Mouse (Mus musculus) adrenal gland (tissue): Measurements from ENCODE around the gene Dnase2b.

ENCODE experiments used
- intact Hi-C: fragments of 180-260 bp; cut with DNase I; formaldehyde crosslinking; loops from one replicate; pipeline ENCODE4 v1.15.1; 2025
- long read RNA-seq, 2 experiments: library from polyadenylated mRNA; unstranded; transcript quantifications; one replicate each; pipeline ENCODE4 v2.0.0; 2020; ENCODE audit warnings: borderline replicate concordance in 1 of 2; ENCODE audit not compliant: insufficient replicate concordance in 1 of 2

Gene Dnase2b
- long read RNA-seq, experiment 1: 0 reads
- long read RNA-seq, experiment 2: 0 reads

DNA sequence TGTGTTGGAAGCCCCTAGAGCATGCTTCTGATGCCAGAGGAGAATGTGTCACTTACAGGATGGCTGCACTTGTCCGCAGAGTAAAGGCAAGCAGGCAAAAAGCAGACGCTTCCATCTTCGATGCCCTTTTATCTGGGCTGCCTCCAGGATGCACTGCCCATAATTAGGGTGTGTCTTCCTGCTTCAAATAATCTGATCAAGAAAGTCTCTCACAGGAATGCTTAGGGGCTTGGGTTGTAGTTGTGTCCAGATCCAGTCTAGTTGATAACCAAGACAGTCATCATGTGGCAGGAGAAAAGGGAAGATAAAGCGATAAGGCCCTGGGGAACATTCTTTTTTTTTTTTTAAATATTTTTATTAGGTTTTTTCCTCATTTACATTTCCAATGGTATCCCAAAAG lies at the start of gene Dnase2b:
Gene Dnase2b, minus strand, starts transcription at position 101 of the 400 bp plus-strand sequence.
- intact Hi-C loops: no loop called here

- intact Hi-C loops: no loop called here
Observed at GRCm38 (mm10) chr3:146661907-146662306, 46.5 kb upstream of the Dnase2b start.

DNA sequence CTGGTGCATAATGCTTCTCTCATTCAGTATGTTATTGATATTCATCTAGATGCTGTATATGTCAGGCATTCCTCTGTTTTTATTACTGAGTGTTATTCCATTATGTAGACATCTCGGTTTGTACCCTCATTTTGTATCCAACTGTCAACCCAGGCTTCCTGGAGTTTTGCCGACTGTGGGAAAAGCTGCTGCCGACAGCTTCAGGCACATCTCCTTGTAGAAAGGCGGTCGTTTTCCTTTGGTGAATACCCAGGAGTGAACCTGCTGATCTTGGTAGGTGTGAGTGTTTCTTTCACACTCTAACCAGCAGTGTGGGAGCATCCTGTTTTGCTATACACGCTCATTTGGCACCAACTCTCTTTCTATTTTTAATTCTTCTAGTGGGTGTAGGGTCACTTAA lies 45.6 kb upstream of the Dnase2b start:
- intact Hi-C loops: no loop called here

GRCm38 (mm10) chr3:146659321-146659720 lies 43.9 kb upstream of the Dnase2b start:
- intact Hi-C loops: loop anchor here (5.0 kb wide), 1 partner anchor 212 kb away; the partner anchor contains the start of gene Ctbs

DNA sequence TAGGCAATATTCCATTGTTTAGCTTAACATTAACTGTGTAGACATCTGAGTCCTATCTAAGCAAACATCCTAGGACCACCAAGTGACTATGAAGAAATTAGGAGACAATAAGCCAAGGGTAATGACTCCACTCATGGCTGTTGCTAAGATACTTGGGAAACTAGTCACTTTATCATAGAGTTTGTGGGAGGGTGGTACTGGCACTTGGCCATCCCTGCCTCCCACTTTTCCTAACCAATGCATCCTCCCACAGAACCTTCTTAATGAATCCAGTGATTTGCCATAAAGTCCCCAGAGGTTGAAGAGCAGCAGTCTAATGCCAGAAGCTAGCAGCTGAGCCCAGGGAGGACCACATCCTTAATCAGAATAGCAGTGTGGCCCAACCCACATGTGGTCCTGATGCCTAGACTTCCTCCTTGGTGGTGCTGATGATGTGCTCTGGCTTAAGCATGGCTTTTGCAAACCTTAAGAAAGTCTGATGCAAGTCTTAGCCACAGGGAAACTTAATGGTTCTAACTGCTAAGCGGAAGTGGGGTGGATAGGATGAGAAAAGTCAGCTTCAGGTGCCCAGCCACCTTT lies 42.8 kb upstream of the Dnase2b start:
- intact Hi-C loops: loop anchor here (5.0 kb wide), 1 partner anchor 211 kb away; the partner anchor contains the start of gene Ctbs

DNA sequence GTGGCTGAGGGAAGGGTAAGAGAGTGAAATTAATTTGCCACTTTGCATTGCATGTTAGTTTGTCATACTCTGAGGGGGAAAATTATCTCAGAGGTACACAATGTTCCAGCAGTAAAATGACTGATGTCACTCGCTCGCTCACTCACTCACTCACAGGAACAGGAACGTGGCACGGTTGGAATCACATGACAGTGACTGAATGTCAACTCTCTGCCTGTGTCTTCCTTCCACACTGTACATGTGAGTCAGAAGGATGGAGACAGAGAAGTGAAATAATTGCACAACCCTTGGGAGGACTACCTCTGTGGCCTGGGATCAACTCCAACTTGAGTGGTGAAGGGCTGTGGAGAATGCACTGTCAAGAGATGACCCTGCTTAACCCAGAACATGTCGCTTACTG lies 42.0 kb upstream of the Dnase2b start:
- intact Hi-C loops: loop anchor here (5.0 kb wide), 1 partner anchor 210 kb away; the partner anchor contains the start of gene Ctbs

- intact Hi-C loops: loop anchor here (5.0 kb wide), 1 partner anchor 208 kb away; the partner anchor contains the start of gene Ctbs
Observed at GRCm38 (mm10) chr3:146655111-146655577, 39.7 kb upstream of the Dnase2b start.

- intact Hi-C loops: no loop called here
Observed at GRCm38 (mm10) chr3:146653692-146654091, 38.3 kb upstream of the Dnase2b start.

- intact Hi-C loops: no loop called here
Observed at GRCm38 (mm10) chr3:146652431-146652830, 37.0 kb upstream of the Dnase2b start.

DNA sequence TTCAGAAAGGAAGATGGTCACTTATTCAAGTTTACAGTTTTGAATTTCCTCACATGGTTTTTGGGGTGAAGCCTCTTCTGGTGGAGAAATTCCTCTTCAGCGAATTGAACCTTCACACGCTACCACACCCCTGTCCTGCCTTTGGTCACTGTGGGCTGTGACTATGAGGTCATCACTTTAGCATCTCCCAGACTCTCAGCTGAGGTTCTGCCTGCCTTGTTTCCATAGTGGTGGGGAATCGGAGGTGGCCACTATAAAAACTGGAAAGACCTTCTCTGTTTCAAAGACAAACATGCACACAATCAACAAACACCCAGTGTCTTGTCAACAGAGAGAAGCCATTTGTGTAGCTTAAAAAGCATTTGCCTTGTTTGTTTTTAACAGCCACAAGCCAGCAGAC lies 35.8 kb upstream of the Dnase2b start, which contains the start of gene 4930503B20Rik:
Gene 4930503B20Rik, minus strand, starts transcription at position 101 of the 400 bp plus-strand sequence.
- intact Hi-C loops: no loop called here

- intact Hi-C loops: no loop called here
Observed at GRCm38 (mm10) chr3:146650716-146651115, 35.3 kb upstream of the Dnase2b start.

GRCm38 (mm10) chr3:146649311-146649894 lies 34.0 kb upstream of the Dnase2b start:
- intact Hi-C loops: no loop called here

GRCm38 (mm10) chr3:146641818-146642427 lies 26.5 kb upstream of the Dnase2b start:
- intact Hi-C loops: no loop called here

GRCm38 (mm10) chr3:146632506-146632905 lies 17.1 kb upstream of the Dnase2b start:
- intact Hi-C loops: no loop called here

DNA sequence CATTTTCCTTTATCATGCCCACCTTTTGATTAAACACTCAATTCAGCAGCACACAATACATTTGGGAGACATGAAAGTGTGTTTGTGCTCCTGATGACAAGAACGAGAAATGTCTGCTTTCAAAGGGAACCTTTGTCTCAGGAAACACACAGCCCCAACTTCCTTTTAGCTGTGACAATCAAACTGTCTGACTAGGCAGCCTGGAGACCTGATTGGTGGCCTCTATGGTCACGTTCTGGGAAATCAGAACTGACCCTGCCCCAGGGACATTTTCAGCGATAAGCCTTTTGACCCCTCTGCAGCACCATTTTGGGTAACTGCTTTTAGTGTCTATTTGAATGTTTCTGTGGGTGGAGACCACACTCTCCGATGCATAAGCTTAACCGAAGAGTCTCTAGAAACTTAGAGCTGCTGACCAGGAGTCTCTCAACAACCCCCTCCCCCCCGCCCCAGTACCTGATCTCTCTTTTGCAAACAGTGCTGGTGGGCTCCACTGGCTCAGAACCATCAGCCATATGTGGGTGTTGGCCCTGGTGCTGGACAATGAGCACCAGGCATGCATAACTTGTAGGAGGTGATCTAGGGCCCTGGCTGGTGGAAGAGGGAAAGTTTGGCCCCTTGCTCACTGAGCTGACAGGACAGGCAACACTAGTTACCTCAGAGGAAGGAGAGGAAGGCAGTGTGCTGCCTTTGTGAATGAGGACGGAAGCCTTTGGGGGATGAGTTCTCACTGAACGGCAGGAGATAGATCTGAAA lies 13.0 kb upstream of the Dnase2b start:
- intact Hi-C loops: no loop called here

DNA sequence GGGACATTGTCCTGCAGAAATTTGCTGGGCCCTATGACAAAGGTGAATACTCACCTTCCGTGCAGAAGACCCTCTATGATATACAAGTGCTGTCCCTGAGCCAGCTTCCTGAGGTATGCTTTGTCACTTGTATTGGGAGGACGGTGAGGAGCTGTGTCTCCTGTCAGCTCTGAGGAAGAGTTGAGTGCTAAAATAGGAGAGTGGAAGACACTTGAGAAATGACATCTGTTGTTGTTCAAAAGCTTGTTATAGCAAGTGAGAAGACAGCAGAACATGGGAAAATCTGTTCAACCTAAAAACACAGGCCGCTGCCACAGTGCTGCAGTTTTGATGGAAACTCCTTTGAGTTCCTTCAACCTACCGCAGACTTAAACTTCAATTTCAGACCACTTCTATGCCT lies 10.4 kb upstream of the Dnase2b start:
- intact Hi-C loops: no loop called here

DNA sequence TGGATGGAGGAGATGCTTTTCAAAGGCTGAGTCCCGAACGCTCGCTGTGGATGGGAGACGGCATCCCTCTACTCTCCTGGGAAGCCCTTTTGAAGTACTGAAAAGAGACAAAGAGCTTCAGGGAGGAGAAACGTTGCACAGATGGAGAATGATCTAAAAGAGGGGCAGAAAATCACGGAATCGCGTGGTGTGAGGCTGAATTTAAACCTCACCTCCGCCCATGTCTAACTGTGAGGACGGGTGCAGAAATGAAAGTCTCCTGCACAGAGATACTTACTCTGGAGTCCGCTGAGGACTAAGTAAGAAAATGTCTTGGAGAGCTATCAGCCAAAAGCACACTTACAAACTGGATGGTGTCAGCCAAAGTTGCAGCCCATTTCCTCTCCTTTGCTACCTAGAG lies 6.6 kb upstream of the Dnase2b start:
- intact Hi-C loops: no loop called here

- intact Hi-C loops: no loop called here
Observed at GRCm38 (mm10) chr3:146620555-146621249, 5.3 kb upstream of the Dnase2b start.

DNA sequence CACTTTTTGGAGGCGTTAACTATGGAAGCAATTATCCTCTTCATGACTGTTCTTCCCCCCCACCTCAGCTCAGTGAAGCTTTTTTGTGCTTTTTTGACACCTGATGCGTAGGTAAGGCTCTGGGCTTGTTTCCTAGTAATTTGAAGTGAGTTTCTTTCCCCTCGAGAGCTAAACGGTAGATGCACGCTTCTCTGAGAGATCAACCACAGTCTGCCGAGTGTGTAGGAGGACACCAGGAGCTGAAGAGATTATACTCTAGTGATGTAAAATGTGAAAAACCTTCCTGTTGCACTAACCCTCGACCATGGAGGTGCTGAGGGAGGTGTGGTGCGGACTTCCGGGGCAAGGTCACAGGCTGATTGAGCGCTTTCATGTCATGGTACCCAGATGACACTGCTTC lies 4.7 kb upstream of the Dnase2b start:
- intact Hi-C loops: no loop called here

DNA sequence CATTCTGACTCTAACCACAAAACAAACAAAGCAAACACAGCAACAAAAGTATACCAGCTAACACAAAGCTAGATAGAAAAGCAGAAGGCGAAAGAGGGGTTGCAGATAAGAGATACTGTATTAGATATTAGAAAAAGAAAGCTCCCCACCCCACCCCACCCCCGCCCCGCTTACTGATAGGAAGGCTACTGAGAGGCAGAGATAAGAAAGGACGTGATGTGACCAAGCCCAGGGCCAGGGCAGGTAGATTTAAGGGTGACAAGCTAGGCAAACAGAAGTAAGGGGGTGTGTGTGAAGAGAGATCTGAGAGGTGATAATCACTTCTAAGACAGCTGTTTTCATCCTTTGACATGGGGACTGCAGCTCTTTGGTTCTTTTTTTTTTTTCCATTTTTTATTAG lies 3.0 kb upstream of the Dnase2b start:
- intact Hi-C loops: no loop called here

DNA sequence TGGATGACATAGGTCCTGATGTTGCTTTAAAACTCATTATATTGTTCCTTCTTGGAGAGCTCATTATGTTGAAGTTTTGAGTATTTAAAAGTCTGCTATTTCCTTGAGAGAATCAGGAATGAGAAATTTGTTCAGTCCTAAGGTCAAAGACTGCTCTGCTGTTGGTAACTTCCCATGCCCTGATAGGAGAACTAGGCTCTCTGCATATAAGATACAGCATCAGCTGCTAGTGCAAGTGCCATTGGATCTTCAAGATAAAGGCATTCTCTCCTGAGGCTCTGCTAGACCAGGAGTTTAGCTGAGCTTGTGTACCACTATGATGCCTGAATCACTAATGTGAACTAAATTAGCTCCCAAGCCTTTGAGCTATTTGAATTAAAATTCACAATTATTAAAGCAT lies 2.5 kb upstream of the Dnase2b start:
- intact Hi-C loops: no loop called here
